Mouse (Mus musculus) forebrain, embryonic 12.5 days (tissue): Measurements from ENCODE around the gene Slc9a5. TPM values are rescaled to one million over a fixed set of nuclear protein-coding genes. Genes with fewer than 3 reads are reported as not detected.

Source experiments
- ATAC-seq: fragments of 200-750 bp; cut with Nextera tagmentation; 2 replicates; pipeline ENCODE4 v1.8.0; 2017; ENCODE audit warnings: moderate TSS enrichment; ENCODE audit not compliant: low FRiP score
- H3K27ac ChIP-seq: fragments of 300-500 bp; sonication (generic); 2 replicates; pipeline ENCODE4 v1.5.1; 2016; ENCODE audit warnings: mild to moderate bottlenecking
- H3K27me3 ChIP-seq: fragments of 300-500 bp; sonication (generic); 2 replicates; pipeline ENCODE4 v1.6.1; 2016; ENCODE audit warnings: mild to moderate bottlenecking
- H3K36me3 ChIP-seq: fragments of 300-500 bp; sonication (generic); replicated peaks from 2 replicates; pipeline ENCODE4 v1.6.1; 2016; ENCODE audit warnings: mild to moderate bottlenecking
- H3K4me1 ChIP-seq: fragments of 300-500 bp; sonication (generic); 2 replicates; pipeline ENCODE4 v1.6.1; 2016
- H3K4me2 ChIP-seq: fragments of 300-500 bp; sonication (generic); 2 replicates; pipeline ENCODE4 v1.6.1; 2016; ENCODE audit warnings: mild to moderate bottlenecking, moderate library complexity
- H3K4me3 ChIP-seq: fragments of 300-500 bp; sonication (generic); replicated peaks from 2 replicates; pipeline ENCODE4 v1.5.1; 2016; ENCODE audit warnings: mild to moderate bottlenecking
- H3K9ac ChIP-seq: fragments of 300-500 bp; sonication (generic); 2 replicates; pipeline ENCODE4 v1.6.1; 2016; ENCODE audit warnings: mild to moderate bottlenecking
- H3K9me3 ChIP-seq: fragments of 300-500 bp; sonication (generic); 2 replicates; pipeline ENCODE4 v1.6.1; 2016
- WGBS: fragments of 180-500 bp; shearing (Covaris S2); methylation state at CpG from one replicate; pipeline ENCODE4 v1.1.7; 2016; 5-methylcytosine and 5-hydroxymethylcytosine counted together
- polyA plus RNA-seq: library from polyadenylated mRNA; unstranded; fragments of >200 nt; fragmentation: Nextera tagmentation; extraction: Ambion mirVana; gene quantifications from 2 replicates; pipeline ENCODE4 v1.2.1, GENCODE M21; 2016

Gene Slc9a5
- polyA plus RNA-seq, 1 experiment from 2014 or later: 6.4 TPM

GRCm38 (mm10) chr8:105311718-105312117 is 36.9 kb upstream of the Slc9a5 start:
- no peak overlapping the region for H3K4me3 ChIP-seq

GRCm38 (mm10) chr8:105312891-105313481 is 35.7 kb upstream of the Slc9a5 start:
- Histone ChIP-seq H3K4me1 (no peaks in the 10 kb centered on the region), H3K27ac (no peak overlapping the region), H3K9me3 (no peaks in the 10 kb centered on the region), H3K4me2 (no peak overlapping the region), H3K9ac (no peak overlapping the region), H3K27me3 (no peaks in the 10 kb centered on the region), H3K36me3 (peaks cover 80% of the 10 kb centered on the region), H3K4me3 (no peak overlapping the region)
- WGBS: 93% methylated on average over 8 of the region's 8 CpGs
- no peak for ATAC-seq

More at GRCm38 (mm10) chr8:105311718-105312117, 36.9 kb upstream of the Slc9a5 start:
- no peak for ATAC-seq
- Histone ChIP-seq H3K4me2 (no peak overlapping the region), H3K36me3 (peaks cover 84% of the 10 kb centered on the region), H3K4me1 (no peaks in the 10 kb centered on the region), H3K27ac (no peak overlapping the region), H3K9me3 (no peaks in the 10 kb centered on the region), H3K9ac (no peak overlapping the region), H3K27me3 (no peaks in the 10 kb centered on the region)
- WGBS: 93% methylated on average over 1 of the region's 1 CpGs

- ATAC-seq: no peak
- Histone ChIP-seq H3K36me3 (peaks cover 77% of the 10 kb centered on the region), H3K4me3 (no peak overlapping the region), H3K27me3 (no peaks in the 10 kb centered on the region), H3K27ac (no peak overlapping the region), H3K4me1 (no peaks in the 10 kb centered on the region), H3K4me2 (no peak overlapping the region), H3K9me3 (no peaks in the 10 kb centered on the region), H3K9ac (0 out of 2 replicates have a peak overlapping the region, but pooled peaks have one; percentile 7)
- 87% methylated on average over 9 of the region's 9 CpGs for WGBS
Observed at GRCm38 (mm10) chr8:105313622-105314402, 34.8 kb upstream of the Slc9a5 start.

GRCm38 (mm10) chr8:105315073-105315769 is 33.4 kb upstream of the Slc9a5 start:
- no peak overlapping the region for H3K27ac ChIP-seq
- no peaks in the 10 kb centered on the region for H3K9me3 ChIP-seq
- WGBS: 93% methylated on average over 18 of the region's 18 CpGs
- peaks cover 71% of the 10 kb centered on the region for H3K36me3 ChIP-seq
- no peaks in the 10 kb centered on the region for H3K4me1 ChIP-seq
- H3K4me3 ChIP-seq: no peak overlapping the region
- no peak overlapping the region for H3K9ac ChIP-seq
- H3K27me3 ChIP-seq: no peaks in the 10 kb centered on the region
- ATAC-seq: no peak
- no peak overlapping the region for H3K4me2 ChIP-seq

- peaks cover 63% of the 10 kb centered on the region for H3K36me3 ChIP-seq
Observed at GRCm38 (mm10) chr8:105317941-105318340, 30.7 kb upstream of the Slc9a5 start.

GRCm38 (mm10) chr8:105318662-105319190 is 29.9 kb upstream of the Slc9a5 start:
- Histone ChIP-seq H3K36me3 (peaks cover 58% of the 10 kb centered on the region), H3K9ac (no peak overlapping the region)
- 83% methylated on average over 11 of the region's 11 CpGs for WGBS

More at GRCm38 (mm10) chr8:105317941-105318340, 30.7 kb upstream of the Slc9a5 start:
- WGBS: 82% methylated on average over 4 of the region's 4 CpGs
- ATAC-seq: no peak
- Histone ChIP-seq H3K9ac (no peak overlapping the region), H3K27me3 (no peaks in the 10 kb centered on the region), H3K27ac (no peak overlapping the region), H3K4me3 (no peak overlapping the region), H3K4me2 (no peak overlapping the region), H3K9me3 (no peaks in the 10 kb centered on the region), H3K4me1 (no peaks in the 10 kb centered on the region)

GRCm38 (mm10) chr8:105323183-105323582 is 25.5 kb upstream of the Slc9a5 start:
- ATAC-seq: no peak
- WGBS: 89% methylated on average over 4 of the region's 4 CpGs
- Histone ChIP-seq H3K27ac (no peak overlapping the region), H3K27me3 (no peaks in the 10 kb centered on the region), H3K9me3 (no peaks in the 10 kb centered on the region), H3K9ac (no peak overlapping the region), H3K36me3 (peaks cover 28% of the 10 kb centered on the region), H3K4me1 (peaks cover 20% of the 10 kb centered on the region), H3K4me2 (no peak overlapping the region), H3K4me3 (no peak overlapping the region)

More at GRCm38 (mm10) chr8:105318662-105319190, 29.9 kb upstream of the Slc9a5 start:
- Histone ChIP-seq H3K4me2 (no peak overlapping the region), H3K27ac (no peak overlapping the region), H3K27me3 (no peaks in the 10 kb centered on the region), H3K4me3 (no peak overlapping the region), H3K9me3 (no peaks in the 10 kb centered on the region), H3K4me1 (no peaks in the 10 kb centered on the region)
- no peak for ATAC-seq

GRCm38 (mm10) chr8:105325641-105326093 is 23.0 kb upstream of the Slc9a5 start:
- Histone ChIP-seq H3K4me3 (peak overlapping the region; percentile 79), H3K9me3 (no peaks in the 10 kb centered on the region), H3K36me3 (peaks cover 42% of the 10 kb centered on the region), H3K27ac (peak overlapping the region; percentile 83; the same call in 1 of the 2 replicates), H3K4me1 (peaks cover 20% of the 10 kb centered on the region), H3K27me3 (no peaks in the 10 kb centered on the region), H3K9ac (peak overlapping the region; percentile 79), H3K4me2 (peak overlapping the region; percentile 88)
- under 1% methylated on average over 12 of the region's 12 CpGs for WGBS
- ATAC-seq: peak; percentile 33

GRCm38 (mm10) chr8:105326141-105326672 is 22.4 kb upstream of the Slc9a5 start, which contains the start of the genes Lrrc29 and Tmem208:
TSS of gene Lrrc29 (minus strand) at chr8:105326278.
TSS of gene Tmem208 (plus strand) at chr8:105326354.
- H3K4me3 ChIP-seq: peak within 1 kb of the TSS; percentile 79
- H3K27me3 ChIP-seq: no peaks in the 10 kb centered on the region
- peaks cover 20% of the 10 kb centered on the region for H3K4me1 ChIP-seq
- H3K4me2 ChIP-seq: peak within 1 kb of the TSS; percentile 88
- peak; percentile 93 for ATAC-seq
- WGBS: under 1% methylated on average over 36 of the region's 36 CpGs
- H3K9me3 ChIP-seq: no peaks in the 10 kb centered on the region
- H3K36me3 ChIP-seq: peaks cover 47% of the 10 kb centered on the region
- H3K27ac ChIP-seq: peak within 1 kb of the TSS; percentile 83
- H3K9ac ChIP-seq: peak within 1 kb of the TSS; percentile 79

- Histone ChIP-seq H3K36me3 (peaks cover 50% of the 10 kb centered on the region), H3K9me3 (no peaks in the 10 kb centered on the region), H3K4me2 (peak overlapping the region; percentile 88), H3K9ac (peak overlapping the region; percentile 79), H3K4me3 (peak overlapping the region; percentile 79), H3K4me1 (peaks cover 20% of the 10 kb centered on the region), H3K27me3 (no peaks in the 10 kb centered on the region), H3K27ac (no peak overlapping the region; the same call in 1 of the 2 replicates)
- WGBS: 51% methylated on average over 6 of the region's 6 CpGs
- no peak for ATAC-seq
Observed at GRCm38 (mm10) chr8:105326968-105327367, 21.7 kb upstream of the Slc9a5 start.

GRCm38 (mm10) chr8:105330325-105330724 is 18.3 kb upstream of the Slc9a5 start:
- no peak overlapping the region for H3K4me2 ChIP-seq
- WGBS: 91% methylated on average over 12 of the region's 12 CpGs
- H3K36me3 ChIP-seq: peaks cover 74% of the 10 kb centered on the region
- peaks cover 14% of the 10 kb centered on the region for H3K4me1 ChIP-seq
- H3K27ac ChIP-seq: no peak overlapping the region
- no peak overlapping the region for H3K4me3 ChIP-seq
- H3K9ac ChIP-seq: no peak overlapping the region
- ATAC-seq: no peak
- H3K27me3 ChIP-seq: no peaks in the 10 kb centered on the region
- H3K9me3 ChIP-seq: no peaks in the 10 kb centered on the region
